Mouse (Mus musculus) small intestine, adult 2 months (tissue): ENCODE results near the gene Pars2.

ENCODE experiments used
- CTCF ChIP-seq: fragments of 200-500 bp; IDR thresholded peaks from 2 replicates; pipeline ENCODE4 v1.5.1; 2012; ENCODE audit warnings: low read depth, mild to moderate bottlenecking, control low read depth, inconsistent platforms, low read length, moderate library complexity, mixed read lengths; ENCODE audit not compliant: insufficient replicate concordance, insufficient read length; ENCODE audit errors: extremely low read depth
- POLR2A ChIP-seq: fragments of 200-500 bp; IDR thresholded peaks from 2 replicates; pipeline ENCODE4 v1.6.1; 2012; ENCODE audit warnings: low read depth, mild to moderate bottlenecking, control low read depth, inconsistent platforms, low read length, moderate library complexity

GRCm38 (mm10) chr4:106607905-106608304 lies 43.0 kb upstream of the Pars2 start:
- TF ChIP-seq CTCF (no peak), POLR2A (no peak)
